Mouse (Mus musculus) gastrocnemius, postnatal 14 days (tissue): ENCODE data around the gene Chpf2. TPM values are rescaled to one million over a fixed set of nuclear protein-coding genes. Genes with fewer than 3 reads are reported as not detected.
A peak's percentile ranks its signal among the peaks of the same experiment; 100 is the strongest.

Experiments used
- DNase-seq: peaks from one replicate; pipeline ENCODE4 v3.0.0; 2021; ENCODE audit warnings: mixed read lengths
- intact Hi-C: fragments of 180-260 bp; cut with DNase I; formaldehyde crosslinking; loops from one replicate; pipeline ENCODE4 v1.15.1; 2025; ENCODE audit warnings: low total_unique reads
- total RNA-seq, 2 experiments: library from RNA; stranded (reverse); gene quantifications; 2 replicates each; pipeline ENCODE4 v1.2.3; 2021

The Chpf2 gene
- total RNA-seq, 2 experiments from 2014 or later = 15.8 to 17.9 TPM

- intact Hi-C loops = no loop called here
- peak; percentile 84 for DNase-seq
These were observed 15.6 kb downstream of the Chpf2 start for GRCm38 (mm10) chr5:24601911-24602750.

- intact Hi-C loops = no loop called here
- peak; percentile 91 for DNase-seq
These were observed 16.3 kb downstream of the Chpf2 start for GRCm38 (mm10) chr5:24602751-24603343.

GRCm38 (mm10) chr5:24603431-24604010 lies 17.0 kb downstream of the Chpf2 start:
- intact Hi-C loops = no loop called here

GRCm38 (mm10) chr5:24604080-24604655 lies 17.6 kb downstream of the Chpf2 start:
- intact Hi-C loops = no loop called here
- DNase-seq = no peak

More at GRCm38 (mm10) chr5:24603431-24604010, 17.0 kb downstream of the Chpf2 start:
- DNase-seq = no peak

- intact Hi-C loops = no loop called here
- peak; percentile 96 for DNase-seq
These were observed 18.1 kb downstream of the Chpf2 start for GRCm38 (mm10) chr5:24604656-24605100.

- DNase-seq = no peak
- intact Hi-C loops = no loop called here
These were observed 18.9 kb downstream of the Chpf2 start for GRCm38 (mm10) chr5:24605321-24605979.

GRCm38 (mm10) chr5:24605980-24606665 lies 19.6 kb downstream of the Chpf2 start:
- intact Hi-C loops = no loop called here
- no peak for DNase-seq

- intact Hi-C loops = no loop called here
- DNase-seq = no peak
These were observed 22.8 kb downstream of the Chpf2 start for GRCm38 (mm10) chr5:24609388-24609787.

- no peak for DNase-seq
- intact Hi-C loops = no loop called here
These were observed 25.1 kb downstream of the Chpf2 start for GRCm38 (mm10) chr5:24611366-24612301.

- DNase-seq = no peak
- intact Hi-C loops = no loop called here
These were observed 25.7 kb downstream of the Chpf2 start for GRCm38 (mm10) chr5:24612302-24612649.

GRCm38 (mm10) chr5:24615097-24615496 lies 28.6 kb downstream of the Chpf2 start:
- no peak for DNase-seq
- intact Hi-C loops = no loop called here

- no peak for DNase-seq
- intact Hi-C loops = no loop called here
These were observed 32.4 kb downstream of the Chpf2 start for GRCm38 (mm10) chr5:24618921-24619320.

GRCm38 (mm10) chr5:24620116-24620515 lies 33.6 kb downstream of the Chpf2 start:
- no peak for DNase-seq
- intact Hi-C loops = no loop called here

GRCm38 (mm10) chr5:24620626-24621025 lies 34.1 kb downstream of the Chpf2 start:
- no peak for DNase-seq
- intact Hi-C loops = no loop called here

GRCm38 (mm10) chr5:24622386-24623040 lies 36.0 kb downstream of the Chpf2 start:
- intact Hi-C loops = no loop called here
- no peak for DNase-seq

- intact Hi-C loops = no loop called here
- DNase-seq = no peak
These were observed 36.8 kb downstream of the Chpf2 start for GRCm38 (mm10) chr5:24623041-24623985.
